Mouse (Mus musculus): ENCODE measurements around the gene Gm12830.
A peak's percentile ranks its signal among the peaks of the same experiment; 100 is the strongest.

Gene Gm12830

GRCm38 (mm10) chr4:114821567-114822192 is at the start of gene Gm12830:
Gene Gm12830 (plus strand): TSS chr4:114821722.
- DNase-seq (ENCODE audit: low spot score): peak; percentile 67

- DNase-seq (ENCODE audit: low spot score): no peak
Measured at GRCm38 (mm10) chr4:114773316-114773715, 48.2 kb upstream of the Gm12830 start.

- no peak for DNase-seq (ENCODE audit: low spot score)
Measured at GRCm38 (mm10) chr4:114777625-114778202, 43.8 kb upstream of the Gm12830 start.

- DNase-seq (ENCODE audit: low spot score): no peak
Measured at GRCm38 (mm10) chr4:114778716-114779474, 42.6 kb upstream of the Gm12830 start.

- no peak for DNase-seq (ENCODE audit: low spot score)
Measured at GRCm38 (mm10) chr4:114779475-114779757, 42.1 kb upstream of the Gm12830 start.

GRCm38 (mm10) chr4:114779758-114780546 is 41.6 kb upstream of the Gm12830 start:
- DNase-seq (ENCODE audit: low spot score): peak; percentile 13

- DNase-seq (ENCODE audit: low spot score): no peak
Measured at GRCm38 (mm10) chr4:114782851-114783250, 38.7 kb upstream of the Gm12830 start.

GRCm38 (mm10) chr4:114784735-114785134 is 36.8 kb upstream of the Gm12830 start:
- no peak for DNase-seq (ENCODE audit: low spot score)

- no peak for DNase-seq (ENCODE audit: low spot score)
Measured at GRCm38 (mm10) chr4:114788856-114789255, 32.7 kb upstream of the Gm12830 start.

- DNase-seq (ENCODE audit: low spot score): no peak
Measured at GRCm38 (mm10) chr4:114791650-114792049, 29.9 kb upstream of the Gm12830 start.

- DNase-seq (ENCODE audit: low spot score): no peak
Measured at GRCm38 (mm10) chr4:114793836-114794235, 27.7 kb upstream of the Gm12830 start.

GRCm38 (mm10) chr4:114797254-114797914 is 24.1 kb upstream of the Gm12830 start:
- no peak for DNase-seq (ENCODE audit: low spot score)

GRCm38 (mm10) chr4:114798041-114798624 is 23.4 kb upstream of the Gm12830 start:
- DNase-seq (ENCODE audit: low spot score): no peak

- no peak for DNase-seq (ENCODE audit: low spot score)
Measured at GRCm38 (mm10) chr4:114804096-114804495, 17.4 kb upstream of the Gm12830 start.

GRCm38 (mm10) chr4:114818963-114819702 is 2.4 kb upstream of the Gm12830 start:
- no peak for DNase-seq (ENCODE audit: low spot score)

- no peak for DNase-seq (ENCODE audit: low spot score)
Measured at GRCm38 (mm10) chr4:114834770-114835581, 13.5 kb downstream of the Gm12830 start.

- no peak for DNase-seq (ENCODE audit: low spot score)
Measured at GRCm38 (mm10) chr4:114841336-114841920, 19.9 kb downstream of the Gm12830 start.

- DNase-seq (ENCODE audit: low spot score): no peak
Measured at GRCm38 (mm10) chr4:114842376-114842960, 20.9 kb downstream of the Gm12830 start.

GRCm38 (mm10) chr4:114843097-114843721 is 21.7 kb downstream of the Gm12830 start:
- peak; percentile 10 for DNase-seq (ENCODE audit: low spot score)
